Mouse (Mus musculus): Measurements from ENCODE around the gene Mocs3.

GRCm38 (mm10) chr2:168259046-168259445 lies 28.6 kb downstream of the Mocs3 start:
- no peak for TF ChIP-seq FLI1 (IDR thresholded peaks at IDR 0.05; ENCODE audit: low read length)
- TF ChIP-seq GATA1 (IDR thresholded peaks at IDR 0.05; ENCODE audit: borderline replicate concordance, low read length), result no peak
